In genomic region chr17:88628676-88629380, GRCm38 (mm10) we compare ENCODE assay signal across 8 mouse cellular contexts. TPM values are rescaled to one million over a fixed set of nuclear protein-coding genes. Genes with fewer than 3 reads are reported as not detected.
DNase-seq lines count a peak whose midpoint lies in the region; ATAC-seq and TF ChIP-seq lines count a peak whose summit lies in the region.

No protein-coding gene starts in this region.

- peak overlapping the region; percentile 57; the same call in 1 of the 2 replicates for H3K9ac ChIP-seq in intestine, embryonic 16.5 days (ENCODE audit: low read depth, low read length)
- no peak overlapping the region for H3K9ac ChIP-seq in liver, embryonic 15.5 days

- no peaks in the 10 kb centered on the region for H3K9me3 ChIP-seq in intestine, embryonic 16.5 days (ENCODE audit: control insufficient read depth, low read length)
- no peaks in the 10 kb centered on the region for H3K9me3 ChIP-seq in liver, embryonic 15.5 days (replicated peaks)

- H3K4me1 ChIP-seq in intestine, embryonic 16.5 days (ENCODE audit: control insufficient read depth, insufficient read depth, low read length): peaks cover 54% of the 10 kb centered on the region
- 0 out of 2 replicates have a peak, but pooled peaks cover 7% of the 10 kb centered on the region for H3K4me1 ChIP-seq in liver, embryonic 15.5 days (replicated peaks)

- peak; percentile 45 for ATAC-seq in intestine, embryonic 16.5 days
- peak; percentile 49 for ATAC-seq in liver, embryonic 15.5 days (ENCODE audit: insufficient read depth)
- no peak for ATAC-seq in erythroblast, adult 5-6 weeks (replicated peaks; ENCODE audit: low FRiP score, poor library complexity, severe bottlenecking)
- ATAC-seq in megakaryocyte-erythroid progenitor cell, adult 5-6 weeks (replicated peaks; ENCODE audit: low FRiP score, low TSS enrichment, poor library complexity, severe bottlenecking): no peak

- H3K4me2 ChIP-seq in intestine, embryonic 16.5 days (ENCODE audit: low read depth, low read length): peak overlapping the region; percentile 37
- no peak overlapping the region for H3K4me2 ChIP-seq in liver, embryonic 15.5 days

- no peak for TF ChIP-seq CTCF in C2C12 (IDR thresholded peaks at IDR 0.05; ENCODE audit: control insufficient read depth, insufficient read depth, insufficient read length)

- peaks cover 60% of the 10 kb centered on the region for H3K79me3 ChIP-seq in C2C12 (ENCODE audit: low read depth)

- H3K36me3 ChIP-seq in C2C12 (ENCODE audit: control insufficient read depth, insufficient read depth): peaks cover 29% of the 10 kb centered on the region
- H3K36me3 ChIP-seq in intestine, embryonic 16.5 days (ENCODE audit: control insufficient read depth, insufficient read depth, low read length): no peaks in the 10 kb centered on the region
- no peaks in the 10 kb centered on the region for H3K36me3 ChIP-seq in liver, embryonic 15.5 days (replicated peaks)

- no peaks in the 10 kb centered on the region for H3K27me3 ChIP-seq in C2C12 (ENCODE audit: control insufficient read depth, insufficient read depth, insufficient read length)
- H3K27me3 ChIP-seq in intestine, embryonic 16.5 days (replicated peaks; ENCODE audit: control insufficient read depth, insufficient read depth, low read length): no peaks in the 10 kb centered on the region
- no peaks in the 10 kb centered on the region for H3K27me3 ChIP-seq in liver, embryonic 15.5 days

- peak overlapping the region; percentile 30 for H3K4me3 ChIP-seq in C2C12 (ENCODE audit: insufficient read depth, poor library complexity, severe bottlenecking)
- H3K4me3 ChIP-seq in intestine, embryonic 16.5 days (ENCODE audit: low read length): peak overlapping the region; percentile 21
- no peak overlapping the region for H3K4me3 ChIP-seq in liver, embryonic 15.5 days (replicated peaks)

- H3K27ac ChIP-seq in intestine, embryonic 16.5 days (ENCODE audit: low read length): peak overlapping the region; percentile 97
- H3K27ac ChIP-seq in liver, embryonic 15.5 days (replicated peaks): no peak overlapping the region

- intact Hi-C loops in gastrocnemius, postnatal 36 days (cut with DNase I): no loop called here

- peaks cover 95% of the 10 kb centered on the region for H3K79me2 ChIP-seq in C2C12 (ENCODE audit: control insufficient read depth, insufficient read depth)

- WGBS in intestine, embryonic 16.5 days: 27% methylated on average over 10 of the region's 10 CpGs
- WGBS in liver, embryonic 15.5 days (ENCODE audit: insufficient replicate concordance): 37% methylated on average over 10 of the region's 10 CpGs

- no peak overlapping the region for H3ac ChIP-seq in C2C12 (ENCODE audit: control insufficient read depth, insufficient read length, low read depth)

- peak; percentile 80 for DNase-seq in adrenal gland, postnatal 14 days
- peak; percentile 29 to 66 for DNase-seq in gastrocnemius, postnatal 36 days
- DNase-seq in ovary, postnatal 10 days (ENCODE audit: low spot score): peak; percentile 40

TF ChIP-seq in C2C12, 6 proteins besides CTCF, POLR2A, EP300 and RAD21:
- no peak for TF ChIP-seq MYOG (IDR thresholded peaks at IDR 0.05; ENCODE audit: control insufficient read depth, extremely low read depth, insufficient read length)
- TF ChIP-seq MYOD1 (IDR thresholded peaks at IDR 0.05; ENCODE audit: control insufficient read depth, insufficient read length, low read depth): no peak
- TF ChIP-seq MAX (IDR thresholded peaks at IDR 0.05): peak; percentile 56
- TF ChIP-seq CEBPB (IDR thresholded peaks at IDR 0.05; ENCODE audit: low read depth): no peak
- no peak for TF ChIP-seq FOSL1 (IDR thresholded peaks at IDR 0.05; ENCODE audit: insufficient read depth, low read length, poor library complexity, severe bottlenecking)
- no peak for TF ChIP-seq USF1 (IDR thresholded peaks at IDR 0.05; ENCODE audit: low read depth)

RNA-seq across cellular contexts. Expression of gene Ston1, which starts 31.3 kb away (rescaled TPM):
- 34.6 TPM for polyA plus RNA-seq in C2C12 (2012; fragmentation: generic; extraction: Trizol)
- total RNA-seq in adrenal gland, postnatal 14 days (2021): 28.0 and 31.0 TPM in 2 replicates
- 1 to 10 TPM; 6.0 to 6.1 TPM for total RNA-seq in gastrocnemius, postnatal 36 days (2021)
- polyA plus RNA-seq in intestine, embryonic 16.5 days (2015; fragmentation: Nextera tagmentation; extraction: Ambion mirVana): 3.9 and 4.3 TPM in 2 replicates
- 0.77 and 0.96 TPM in 2 replicates for polyA plus RNA-seq in liver, embryonic 15.5 days (2015; fragmentation: Nextera tagmentation; extraction: Ambion mirVana)
- not detected in 2 replicates for total RNA-seq in erythroblast, adult 5-6 weeks (2015; ENCODE audit: low replicate concordance)
- not detected in 2 replicates for total RNA-seq in erythroblast, adult 5-6 weeks (2017; ENCODE audit: low replicate concordance)
- 1.2 TPM in 1 of 2 replicates, not detected in the other for total RNA-seq in megakaryocyte-erythroid progenitor cell, adult 5-6 weeks (2014; fragmentation: Nextera tagmentation)
- not detected in 2 replicates for total RNA-seq in megakaryocyte-erythroid progenitor cell, adult 5-6 weeks (2017)

RNA-seq across cellular contexts. Expression of gene Gtf2a1l, which starts 39.6 kb away (rescaled TPM):
- not detected for polyA plus RNA-seq in C2C12 (2012; fragmentation: generic; extraction: Trizol)
- not detected in 2 replicates for total RNA-seq in adrenal gland, postnatal 14 days (2021)
- not detected for total RNA-seq in gastrocnemius, postnatal 36 days (2021)
- polyA plus RNA-seq in intestine, embryonic 16.5 days (2015; fragmentation: Nextera tagmentation; extraction: Ambion mirVana): 0.11 and 0.22 TPM in 2 replicates
- polyA plus RNA-seq in liver, embryonic 15.5 days (2015; fragmentation: Nextera tagmentation; extraction: Ambion mirVana): not detected in 2 replicates
- total RNA-seq in erythroblast, adult 5-6 weeks (2015; ENCODE audit: low replicate concordance): not detected in 2 replicates
- not detected in 2 replicates for total RNA-seq in erythroblast, adult 5-6 weeks (2017; ENCODE audit: low replicate concordance)
- not detected in 2 replicates for total RNA-seq in megakaryocyte-erythroid progenitor cell, adult 5-6 weeks (2014; fragmentation: Nextera tagmentation)
- not detected in 2 replicates for total RNA-seq in megakaryocyte-erythroid progenitor cell, adult 5-6 weeks (2017)

Comparison
In these comparisons a context has a peak if more than half of its experiments do, and no peak if none do; other contexts are left out.
1. ATAC-seq: peak in intestine, embryonic 16.5 days (single experiment) and liver, embryonic 15.5 days (single experiment); none in erythroblast, adult 5-6 weeks (single experiment) and megakaryocyte-erythroid progenitor cell, adult 5-6 weeks (single experiment).
2. Peak in every context shown above with its lines, with median percentiles within 50 percentile points of each other: DNase-seq.